Mouse (Mus musculus) macrophage (primary cell): ENCODE measurements around the gene Hddc3. TPM values are rescaled to one million over a fixed set of nuclear protein-coding genes. Genes with fewer than 3 reads are reported as not detected.
A peak's percentile ranks its signal among the peaks of the same experiment; 100 is the strongest.

Experiments
- H3K27ac ChIP-seq: fragments of 350-480 bp; formaldehyde crosslinking; 2 replicates; pipeline ENCODE4 v1.9.0; 2021
- H3K36me3 ChIP-seq: fragments of 350-480 bp; formaldehyde crosslinking; 2 replicates; pipeline ENCODE4 v1.9.0; 2021; ENCODE audit errors: inconsistent target
- H3K4me3 ChIP-seq: fragments of 350-480 bp; formaldehyde crosslinking; 2 replicates; pipeline ENCODE4 v1.9.0; 2021; ENCODE audit errors: inconsistent target
- H3K79me2 ChIP-seq: fragments of 350-480 bp; formaldehyde crosslinking; 2 replicates; pipeline ENCODE4 v1.9.0; 2021; ENCODE audit errors: inconsistent target
- WGBS: methylation state at CpG from one replicate; pipeline ENCODE4 v1.1.7; 2026; ENCODE audit warnings: inconsistent platforms; ENCODE audit not compliant: missing documents; 5-methylcytosine and 5-hydroxymethylcytosine counted together
- polyA plus RNA-seq: library from polyadenylated mRNA; stranded (reverse); fragments of 250-400 nt; gene quantifications from 3 replicates; pipeline ENCODE4 v1.2.4, GENCODE M21; 2018; ENCODE audit warnings: inconsistent platforms

The Hddc3 gene
- polyA plus RNA-seq, 1 experiment from 2014 or later, result 14.5 TPM

DNA sequence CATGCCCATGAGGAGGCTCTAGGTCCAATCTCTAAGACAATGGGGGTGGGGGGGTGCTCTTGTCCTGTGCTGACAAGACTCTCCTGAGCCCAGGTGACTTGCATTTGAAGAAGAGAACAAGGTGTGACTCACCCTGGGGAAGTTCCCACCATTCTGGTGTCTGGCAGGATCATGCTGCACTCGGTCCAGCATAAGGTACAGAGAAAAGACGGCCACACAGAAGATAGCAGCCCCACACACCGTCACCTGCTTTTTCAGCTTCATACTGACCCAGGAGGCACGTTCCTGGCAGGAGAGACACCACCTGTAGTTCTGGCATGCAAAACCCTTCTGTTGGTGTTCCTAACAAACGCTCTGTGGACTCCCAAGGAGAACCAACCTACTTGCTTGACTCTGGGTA is 26.6 kb downstream of the Hddc3 start:
- no peaks in the 10 kb centered on the region for H3K79me2 ChIP-seq
- peaks cover 35% of the 10 kb centered on the region for H3K36me3 ChIP-seq
- 29% methylated on average over 5 of the region's 5 CpGs for WGBS
- peak overlapping the region; percentile 80 for H3K27ac ChIP-seq
- peak overlapping the region; percentile 45; the same call in 1 of the 2 replicates for H3K4me3 ChIP-seq

DNA sequence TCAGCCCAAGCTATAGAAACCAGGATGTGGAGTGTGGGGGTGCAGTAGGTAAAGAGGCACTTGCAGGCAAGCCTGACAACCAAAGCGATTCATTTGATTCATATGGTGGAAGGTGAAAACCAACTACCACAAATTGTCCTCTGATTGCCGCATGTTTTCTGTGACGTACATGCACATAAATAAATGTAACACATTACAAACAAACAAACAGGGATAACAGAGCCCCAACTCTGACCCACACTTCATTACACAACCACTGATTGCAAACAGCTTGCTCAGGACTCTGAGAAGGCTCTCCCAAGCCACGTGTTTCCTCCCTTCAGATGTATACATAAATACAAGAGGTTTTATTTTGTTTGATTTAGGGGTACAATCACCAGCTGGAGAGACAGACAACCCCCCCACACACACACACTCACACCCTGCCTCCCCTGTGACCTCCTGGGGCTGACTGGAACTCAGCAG is 27.1 kb downstream of the Hddc3 start:
- 9% methylated on average over 4 of the region's 4 CpGs for WGBS
- H3K36me3 ChIP-seq, result peaks cover 29% of the 10 kb centered on the region
- peak overlapping the region; percentile 45 for H3K4me3 ChIP-seq
- H3K27ac ChIP-seq, result peak overlapping the region; percentile 80
- no peaks in the 10 kb centered on the region for H3K79me2 ChIP-seq

- Histone ChIP-seq H3K79me2 (no peaks in the 10 kb centered on the region), H3K27ac (peak overlapping the region; percentile 80), H3K4me3 (peak overlapping the region; percentile 45), H3K36me3 (peaks cover 27% of the 10 kb centered on the region)
- 0% methylated on average over 24 of the region's 31 CpGs for WGBS
Observed at GRCm38 (mm10) chr7:80370649-80371040, 27.7 kb downstream of the Hddc3 start.

DNA sequence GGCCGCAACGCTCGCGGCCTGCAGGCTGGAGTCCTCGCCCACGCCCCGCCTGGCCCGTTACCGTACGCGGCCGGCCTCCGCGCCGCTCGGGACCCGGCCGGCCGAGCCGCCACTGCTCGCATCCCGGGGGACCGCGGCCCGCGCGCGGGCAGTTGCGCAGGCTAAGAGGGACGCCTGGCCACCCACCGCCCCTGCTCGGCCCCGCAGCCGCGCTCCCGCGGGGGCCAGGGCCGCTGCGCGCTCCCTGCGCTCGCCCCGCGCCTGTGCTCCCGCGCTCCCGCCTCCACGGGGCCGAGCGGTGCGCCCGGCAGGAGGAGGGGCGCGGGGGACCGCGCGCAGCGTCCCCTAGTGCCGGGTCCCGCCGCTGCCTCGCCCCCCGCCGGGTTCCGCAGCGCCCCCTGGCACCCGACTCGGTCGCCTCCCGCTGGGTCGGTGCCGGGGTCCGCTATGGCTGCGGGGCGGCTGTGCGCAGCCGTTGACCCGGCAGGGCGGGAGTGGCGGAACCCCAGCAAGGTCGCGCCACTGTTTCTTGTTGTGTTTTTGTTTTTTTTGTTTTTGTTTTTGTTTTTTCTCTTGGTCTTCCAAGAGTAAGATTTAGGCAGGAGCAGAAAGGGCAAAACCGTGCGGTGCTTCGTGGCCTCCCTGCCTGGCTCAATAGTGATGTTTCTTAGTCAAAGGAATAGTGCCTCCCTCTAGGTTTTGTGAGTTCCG is 28.3 kb downstream of the Hddc3 start, which contains the start of gene Man2a2:
Man2a2 (minus strand) TSS at position 335 of the 711 bp plus-strand sequence.
- Histone ChIP-seq H3K36me3 (peaks cover 22% of the 10 kb centered on the region), H3K4me3 (peak within 1 kb of the TSS; percentile 45), H3K27ac (peak within 1 kb of the TSS; percentile 80), H3K79me2 (no peaks in the 10 kb centered on the region)
- WGBS, result 2% methylated on average over 77 of the region's 86 CpGs

DNA sequence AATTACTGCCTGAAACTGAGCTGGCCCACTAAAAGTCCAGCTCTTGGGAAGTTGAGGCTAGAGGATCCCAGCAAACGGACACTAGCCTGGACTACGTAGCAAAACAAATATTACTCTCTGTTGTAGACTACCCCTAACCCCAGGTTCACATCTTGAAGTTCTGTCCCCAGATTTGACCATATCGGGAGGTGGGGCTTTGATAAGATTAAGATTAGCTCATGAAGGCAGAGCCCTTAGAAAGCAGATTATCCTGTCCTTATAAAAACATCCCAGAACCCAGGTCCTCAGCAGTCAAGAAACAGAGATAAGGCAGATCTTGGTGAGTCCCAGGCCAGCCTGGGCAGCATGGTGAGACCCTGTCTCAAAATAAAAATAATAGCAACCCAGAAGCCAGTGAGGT is 29.3 kb downstream of the Hddc3 start:
- Histone ChIP-seq H3K27ac (no peak overlapping the region), H3K4me3 (no peak overlapping the region), H3K79me2 (no peaks in the 10 kb centered on the region), H3K36me3 (peaks cover 17% of the 10 kb centered on the region; the same call in 1 of the 2 replicates)
- WGBS, result 94% methylated on average over 3 of the region's 3 CpGs

DNA sequence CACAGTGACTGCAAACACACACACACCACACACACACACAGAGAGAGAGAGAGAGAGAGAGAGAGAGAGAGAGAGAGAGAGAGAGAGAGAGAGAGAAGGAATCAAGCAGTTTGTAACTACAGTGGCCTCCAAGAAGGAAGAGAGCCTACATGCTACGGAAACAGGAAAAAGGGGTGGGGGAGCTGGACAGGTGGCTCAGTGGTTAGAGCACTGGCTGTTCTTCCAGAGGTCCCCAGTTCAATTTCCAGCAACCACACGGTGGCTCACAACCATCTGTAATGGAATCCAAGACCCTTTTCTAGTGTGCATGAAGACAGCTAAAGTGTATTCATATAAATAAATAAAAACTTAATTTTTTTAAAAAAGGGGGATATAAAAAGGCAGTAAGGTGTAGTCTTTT is 29.8 kb downstream of the Hddc3 start:
- Histone ChIP-seq H3K36me3 (peaks cover 17% of the 10 kb centered on the region; the same call in 1 of the 2 replicates), H3K4me3 (no peak overlapping the region), H3K27ac (no peak overlapping the region), H3K79me2 (no peaks in the 10 kb centered on the region)
- WGBS, result 52% methylated on average over 2 of the region's 2 CpGs

DNA sequence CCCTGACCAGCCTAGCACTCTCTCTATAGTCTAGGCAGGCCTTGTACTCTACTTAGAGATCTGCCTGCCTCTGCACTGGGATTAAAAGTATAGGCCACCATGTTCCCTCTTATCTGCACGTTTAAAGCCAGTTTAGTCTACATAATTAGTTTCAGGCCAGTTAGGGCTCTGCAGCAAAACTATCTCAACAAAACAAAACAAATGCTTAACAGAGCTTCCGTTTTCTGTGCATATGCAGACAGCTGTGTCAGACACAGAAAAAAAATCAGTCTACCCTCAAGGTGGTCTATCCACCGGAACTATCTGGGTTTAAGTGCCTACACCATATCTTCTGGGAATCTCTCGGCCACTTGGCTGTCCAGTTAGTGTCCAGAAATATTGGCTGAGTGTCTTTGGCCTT is 30.4 kb downstream of the Hddc3 start:
- Histone ChIP-seq H3K36me3 (peaks cover 17% of the 10 kb centered on the region), H3K27ac (no peak overlapping the region), H3K79me2 (no peaks in the 10 kb centered on the region), H3K4me3 (no peak overlapping the region)
- 40% methylated on average over 4 of the region's 4 CpGs for WGBS

GRCm38 (mm10) chr7:80373850-80374249 is 30.9 kb downstream of the Hddc3 start:
- peaks cover 21% of the 10 kb centered on the region for H3K36me3 ChIP-seq
- no peaks in the 10 kb centered on the region for H3K79me2 ChIP-seq
- 22% methylated on average over 12 of the region's 12 CpGs for WGBS
- no peak overlapping the region for H3K27ac ChIP-seq
- no peak overlapping the region for H3K4me3 ChIP-seq

DNA sequence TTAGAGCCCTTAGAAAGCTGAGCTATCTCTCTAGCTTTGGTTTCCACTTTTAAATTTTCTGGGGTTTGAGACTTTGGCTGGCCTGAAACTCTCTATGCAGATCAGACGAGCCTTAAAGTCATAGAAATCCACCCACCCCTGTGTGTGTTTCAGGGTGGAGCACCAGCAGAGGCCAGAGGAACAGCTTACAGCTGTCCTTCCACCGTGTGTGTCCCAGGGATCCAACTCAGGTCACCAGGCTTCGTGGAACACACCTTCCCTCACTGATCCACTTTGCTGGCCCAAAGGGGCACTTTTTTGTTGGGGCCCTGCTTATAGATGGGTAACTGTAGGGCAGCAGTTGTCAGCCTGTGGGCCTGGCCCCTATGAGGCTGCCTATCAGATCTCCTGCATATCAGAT is 31.4 kb downstream of the Hddc3 start:
- Histone ChIP-seq H3K4me3 (no peak overlapping the region), H3K36me3 (peaks cover 26% of the 10 kb centered on the region), H3K79me2 (no peaks in the 10 kb centered on the region), H3K27ac (no peak overlapping the region)
- 57% methylated on average over 3 of the region's 3 CpGs for WGBS

GRCm38 (mm10) chr7:80374733-80375132 is 31.8 kb downstream of the Hddc3 start:
- H3K27ac ChIP-seq, result no peak overlapping the region
- H3K36me3 ChIP-seq, result peaks cover 30% of the 10 kb centered on the region
- WGBS, result 88% methylated on average over 3 of the region's 3 CpGs
- H3K4me3 ChIP-seq, result no peak overlapping the region
- no peaks in the 10 kb centered on the region; the same call in 1 of the 2 replicates for H3K79me2 ChIP-seq

- no peak overlapping the region for H3K4me3 ChIP-seq
- peaks cover under 1% of the 10 kb centered on the region; the same call in 1 of the 2 replicates for H3K79me2 ChIP-seq
- peaks cover 38% of the 10 kb centered on the region for H3K36me3 ChIP-seq
- WGBS, result 19% methylated on average over 8 of the region's 9 CpGs
- H3K27ac ChIP-seq, result peak overlapping the region; percentile 13; the same call in 1 of the 2 replicates
Observed at GRCm38 (mm10) chr7:80375376-80376039, 32.6 kb downstream of the Hddc3 start.

DNA sequence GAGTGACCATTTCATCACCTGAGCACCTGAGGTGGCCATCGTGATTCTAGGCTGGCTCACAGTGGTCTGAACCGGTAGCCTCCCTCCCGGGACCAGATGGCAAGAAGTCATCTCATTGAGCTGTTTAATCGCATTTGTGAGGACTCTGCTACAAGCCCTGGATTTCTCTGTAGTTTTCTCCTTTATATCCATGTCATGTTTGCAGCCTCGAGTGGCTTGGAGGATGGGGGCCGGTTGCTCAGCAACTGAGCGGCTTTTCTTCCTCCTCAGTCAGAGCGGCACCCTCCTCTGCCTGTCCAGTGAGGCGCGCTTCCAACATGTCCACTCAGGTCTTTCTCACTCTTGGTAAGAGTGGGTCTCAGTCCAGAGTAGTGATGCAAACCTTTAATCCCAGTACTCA is 33.3 kb downstream of the Hddc3 start:
- Histone ChIP-seq H3K36me3 (peaks cover 45% of the 10 kb centered on the region), H3K79me2 (peaks cover 6% of the 10 kb centered on the region; the same call in 1 of the 2 replicates), H3K27ac (no peak overlapping the region), H3K4me3 (no peak overlapping the region)
- WGBS, result 83% methylated on average over 10 of the region's 10 CpGs

DNA sequence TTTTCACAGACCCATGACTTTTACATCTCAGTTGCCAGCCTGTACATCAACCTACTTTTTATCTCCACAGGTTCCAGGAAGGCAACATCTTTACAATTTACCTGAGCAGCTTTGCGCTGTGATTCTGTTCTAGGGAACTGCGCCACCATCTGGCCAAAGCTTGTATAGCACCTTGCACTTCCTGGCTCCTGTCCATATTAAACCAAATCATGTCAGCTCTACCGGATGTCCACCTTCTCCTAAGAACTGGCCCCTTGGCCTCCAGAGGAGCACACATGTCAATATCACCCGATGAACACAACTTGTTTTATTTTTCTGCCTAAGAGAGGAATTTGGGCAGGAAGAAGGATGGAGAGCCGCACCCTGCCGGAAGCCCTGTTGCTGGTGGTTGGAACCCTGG is 34.6 kb downstream of the Hddc3 start:
- Histone ChIP-seq H3K4me3 (no peak overlapping the region), H3K36me3 (peaks cover 58% of the 10 kb centered on the region), H3K79me2 (peaks cover 18% of the 10 kb centered on the region; the same call in 1 of the 2 replicates), H3K27ac (no peak overlapping the region)
- 43% methylated on average over 6 of the region's 6 CpGs for WGBS

- Histone ChIP-seq H3K27ac (no peak overlapping the region), H3K36me3 (peaks cover 78% of the 10 kb centered on the region), H3K79me2 (peaks cover 39% of the 10 kb centered on the region), H3K4me3 (no peak overlapping the region)
- 79% methylated on average over 13 of the region's 13 CpGs for WGBS
Observed at GRCm38 (mm10) chr7:80379531-80379930, 36.6 kb downstream of the Hddc3 start.

DNA sequence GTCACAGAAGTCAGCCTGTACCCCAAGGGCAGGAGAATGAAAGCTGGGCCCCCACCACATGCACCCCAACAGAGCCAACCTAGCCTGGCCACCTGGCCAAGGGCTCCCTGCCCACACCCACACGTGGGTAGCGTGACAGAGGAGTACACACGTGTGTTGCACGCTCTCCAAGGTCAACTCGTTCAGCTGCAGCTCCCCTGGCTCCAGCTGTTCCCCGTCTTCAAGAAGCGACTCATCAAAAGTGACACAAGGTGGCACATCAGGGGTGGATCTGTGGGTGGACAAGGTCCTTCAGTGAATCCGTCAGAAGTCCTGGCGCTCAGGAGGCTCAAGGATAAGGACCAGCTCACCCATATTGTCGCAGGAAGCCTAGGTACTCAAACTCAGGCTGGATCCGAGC is 40.0 kb downstream of the Hddc3 start:
- 87% methylated on average over 11 of the region's 11 CpGs for WGBS
- Histone ChIP-seq H3K36me3 (peaks cover 74% of the 10 kb centered on the region), H3K4me3 (no peak overlapping the region), H3K79me2 (peaks cover 61% of the 10 kb centered on the region), H3K27ac (no peak overlapping the region)
